Mouse (Mus musculus) testis, adult 2 months (tissue): Measurements from ENCODE around the gene Ccdc47. TPM values are rescaled to one million over a fixed set of nuclear protein-coding genes. Genes with fewer than 3 reads are reported as not detected.

ENCODE experiments used
- H3K27ac ChIP-seq: fragments of 200-500 bp; 2 replicates; pipeline ENCODE4 v1.5.1; 2012; ENCODE audit warnings: low read depth, low read length; ENCODE audit not compliant: control insufficient read depth, insufficient read depth
- H3K27me3 ChIP-seq: fragments of 200-500 bp; 2 replicates; pipeline ENCODE4 v1.6.1; 2012; ENCODE audit warnings: mild to moderate bottlenecking, low read length, moderate library complexity; ENCODE audit not compliant: control insufficient read depth, insufficient read depth
- H3K36me3 ChIP-seq: fragments of 200-500 bp; 2 replicates; pipeline ENCODE4 v1.6.1; 2012; ENCODE audit warnings: mild to moderate bottlenecking, low read length; ENCODE audit not compliant: control insufficient read depth, insufficient read depth
- H3K4me1 ChIP-seq: fragments of 200-500 bp; 2 replicates; pipeline ENCODE4 v1.6.1; 2012; ENCODE audit warnings: low read length; ENCODE audit not compliant: control insufficient read depth, insufficient read depth
- H3K4me3 ChIP-seq: fragments of 200-500 bp; 2 replicates; pipeline ENCODE4 v1.5.1; 2012; ENCODE audit warnings: low read depth, mild to moderate bottlenecking, low read length, moderate library complexity, mixed read lengths; ENCODE audit not compliant: control insufficient read depth
- CTCF ChIP-seq: fragments of 200-500 bp; IDR thresholded peaks from 2 replicates; pipeline ENCODE4 v1.5.1; 2012; ENCODE audit warnings: low read depth, mild to moderate bottlenecking, inconsistent platforms, low read length, moderate library complexity; ENCODE audit not compliant: control insufficient read depth, insufficient read depth, insufficient replicate concordance
- POLR2A ChIP-seq: fragments of 200-500 bp; IDR thresholded peaks from 2 replicates; pipeline ENCODE4 v1.6.1; 2012; ENCODE audit warnings: low read depth, mild to moderate bottlenecking, inconsistent platforms, low read length, moderate library complexity; ENCODE audit not compliant: control insufficient read depth
- polyA plus RNA-seq: library from polyadenylated mRNA; depleted of rRNA; stranded (reverse); fragments of >200 nt; gene quantifications from 2 replicates; pipeline ENCODE4 v1.2.3, GENCODE M21; 2012; rRNA removed

Ccdc47 gene
- polyA plus RNA-seq, 1 experiment, result 11.0 TPM

DNA sequence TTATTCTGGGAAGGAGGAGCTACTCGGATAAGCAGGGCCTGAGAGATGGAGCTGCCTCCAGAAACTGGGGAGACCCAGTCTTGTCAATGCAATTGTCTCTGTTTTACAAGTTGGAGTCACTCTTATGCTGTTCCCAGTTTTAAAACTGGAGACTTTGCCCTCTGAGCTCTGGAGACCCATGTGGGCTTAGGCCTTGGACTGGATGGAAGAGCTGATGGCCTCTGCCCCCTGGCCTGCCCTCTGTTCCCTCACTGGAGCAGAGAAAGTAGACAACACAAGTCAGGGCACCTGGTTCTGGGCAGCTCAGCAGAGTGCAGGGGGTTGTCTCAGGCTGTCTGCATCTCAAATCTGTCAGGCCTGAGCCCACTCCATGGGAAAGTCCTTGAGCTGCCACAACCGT, 61.4 kb downstream of the Ccdc47 start:
- Histone ChIP-seq H3K27me3 (no peaks in the 10 kb centered on the region), H3K36me3 (peaks cover 2% of the 10 kb centered on the region), H3K4me3 (no peak overlapping the region), H3K27ac (no peak overlapping the region), H3K4me1 (peaks cover 12% of the 10 kb centered on the region)
- no peak for TF ChIP-seq CTCF

DNA sequence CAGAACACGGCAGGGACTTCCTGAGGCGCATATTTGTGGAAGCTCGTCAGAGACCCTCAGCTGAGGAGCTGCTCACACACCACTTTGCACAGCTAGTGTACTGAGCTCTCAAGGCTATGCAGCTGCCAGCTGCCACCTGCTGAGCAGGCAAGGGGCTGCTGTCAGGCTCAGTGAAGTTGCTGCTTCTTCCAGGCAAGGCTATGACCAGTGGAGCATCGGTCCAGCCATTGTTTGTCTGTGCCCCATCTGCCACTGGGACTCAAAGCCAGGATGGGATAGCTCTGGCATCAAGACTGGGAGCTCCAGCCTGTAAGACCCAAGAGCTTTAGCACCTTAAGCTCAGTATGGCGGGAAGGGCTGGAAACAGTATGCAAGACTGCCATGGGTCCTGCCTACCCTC, 62.1 kb downstream of the Ccdc47 start:
- no peak overlapping the region for H3K27ac ChIP-seq
- H3K36me3 ChIP-seq, result peaks cover 4% of the 10 kb centered on the region
- H3K4me3 ChIP-seq, result no peak overlapping the region
- H3K4me1 ChIP-seq, result peaks cover 10% of the 10 kb centered on the region
- TF ChIP-seq CTCF (no peak), POLR2A (no peak)
- no peaks in the 10 kb centered on the region for H3K27me3 ChIP-seq

DNA sequence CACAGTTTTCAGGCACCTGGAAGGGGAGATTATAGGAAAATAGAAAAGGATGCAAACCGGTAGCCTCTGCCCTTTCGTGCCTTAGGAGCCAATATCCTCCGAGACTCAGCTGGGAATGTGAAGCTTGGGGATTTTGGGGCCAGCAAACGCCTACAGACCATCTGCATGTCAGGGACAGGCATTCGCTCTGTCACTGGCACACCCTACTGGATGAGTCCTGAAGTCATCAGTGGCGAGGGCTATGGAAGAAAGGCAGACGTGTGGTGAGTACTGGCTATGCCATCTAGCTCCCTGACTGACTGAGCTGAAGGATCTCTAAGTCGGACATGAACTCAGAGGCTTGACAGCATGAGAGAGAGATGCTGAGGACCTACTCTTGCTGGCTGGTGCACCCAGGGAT, 64.0 kb downstream of the Ccdc47 start:
- peaks cover 4% of the 10 kb centered on the region for H3K36me3 ChIP-seq
- TF ChIP-seq POLR2A (no peak), CTCF (no peak)

DNA sequence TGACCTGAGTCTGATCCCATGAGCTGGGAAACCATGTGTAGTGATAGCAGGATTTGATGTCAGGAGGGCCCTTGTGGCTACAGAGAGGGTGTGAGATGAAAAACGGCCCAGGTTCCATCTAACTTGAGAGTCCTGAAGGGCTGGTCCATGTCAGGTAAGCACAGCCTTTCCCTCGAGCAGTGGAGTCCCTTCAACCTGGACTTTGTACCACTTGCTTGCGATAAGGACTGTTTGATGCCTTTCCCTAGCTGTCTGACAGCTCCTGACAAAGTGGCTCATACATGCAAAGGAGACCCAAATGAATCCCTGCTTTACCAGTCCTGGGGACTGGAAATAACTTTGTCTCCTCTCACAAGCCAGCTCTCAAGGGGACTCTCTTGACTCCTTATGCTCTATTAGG, 64.9 kb downstream of the Ccdc47 start:
- no peaks in the 10 kb centered on the region for H3K27me3 ChIP-seq
- H3K4me1 ChIP-seq, result no peaks in the 10 kb centered on the region
- peaks cover 4% of the 10 kb centered on the region for H3K36me3 ChIP-seq
- TF ChIP-seq CTCF (no peak), POLR2A (no peak)
- no peak overlapping the region for H3K4me3 ChIP-seq
- H3K27ac ChIP-seq, result no peak overlapping the region

More for the DNA sequence above, 64.0 kb downstream of the Ccdc47 start:
- Histone ChIP-seq H3K27me3 (no peaks in the 10 kb centered on the region), H3K4me3 (no peak overlapping the region), H3K4me1 (no peaks in the 10 kb centered on the region), H3K27ac (no peak overlapping the region)

Other genes starting within 250 kb of the Ccdc47 start
- gene Ace, start 248.4 kb downstream of the Ccdc47 start, polyA plus RNA-seq, result 389 and 421 TPM in 2 replicates
- 78.7 and 82.6 TPM in 2 replicates for gene Ace3, start 221.7 kb downstream of the Ccdc47 start, polyA plus RNA-seq
- gene Kcnh6, start 208.2 kb downstream of the Ccdc47 start, polyA plus RNA-seq, result 0.41 and 0.46 TPM in 2 replicates
- 65.9 and 66.7 TPM in 2 replicates for gene Dcaf7, start 179.5 kb downstream of the Ccdc47 start, polyA plus RNA-seq
- gene Taco1, start 150.3 kb downstream of the Ccdc47 start, polyA plus RNA-seq, result 3.5 and 4.3 TPM in 2 replicates
- gene Map3k3, start 131.7 kb downstream of the Ccdc47 start, polyA plus RNA-seq, result 10.5 and 11.3 TPM in 2 replicates
- 124 and 142 TPM in 2 replicates for gene Gm10840, start 55.5 kb downstream of the Ccdc47 start, polyA plus RNA-seq
- 1,077 and 1,168 TPM in 2 replicates for gene Limd2, start 55.5 kb downstream of the Ccdc47 start, polyA plus RNA-seq
- gene Strada, start 14.2 kb downstream of the Ccdc47 start, polyA plus RNA-seq, result 153 and 157 TPM in 2 replicates
- gene Ddx42, start 582 bp upstream of the Ccdc47 start, polyA plus RNA-seq, result 12.0 and 13.2 TPM in 2 replicates
- 16.0 and 17.2 TPM in 2 replicates for gene Ftsj3, start 39.7 kb upstream of the Ccdc47 start, polyA plus RNA-seq
- 81.2 and 90.9 TPM in 2 replicates for gene Psmc5, start 39.8 kb upstream of the Ccdc47 start, polyA plus RNA-seq
- gene Smarcd2, start 56.6 kb upstream of the Ccdc47 start, polyA plus RNA-seq, result 74.7 and 74.9 TPM in 2 replicates
- gene Tcam1, start 60.3 kb upstream of the Ccdc47 start, polyA plus RNA-seq, result 92.3 and 97.5 TPM in 2 replicates
- not detected in 2 replicates for gene Gh, start 85.5 kb upstream of the Ccdc47 start, polyA plus RNA-seq
- gene Cd79b, start 98.4 kb upstream of the Ccdc47 start, polyA plus RNA-seq, result 0.09 and 0.16 TPM in 2 replicates
- 0.51 and 1.1 TPM in 2 replicates for gene Scn4a, start 136.9 kb upstream of the Ccdc47 start, polyA plus RNA-seq
- 0.40 and 0.49 TPM in 2 replicates for gene Prr29, start 149.1 kb upstream of the Ccdc47 start, polyA plus RNA-seq
- 1.2 and 1.7 TPM in 2 replicates for gene Icam2, start 171.7 kb upstream of the Ccdc47 start, polyA plus RNA-seq